Mouse (Mus musculus): Measurements from ENCODE around the gene Tuba4a.

The Tuba4a gene

GRCm38 (mm10) chr1:75212542-75212941 is 7.1 kb downstream of the Tuba4a start:
- in situ Hi-C loops (cut with MboI): no loop called here

- in situ Hi-C loops (cut with MboI): no loop called here
Measured at GRCm38 (mm10) chr1:75211141-75211708, 8.4 kb downstream of the Tuba4a start.

- in situ Hi-C loops (cut with MboI): no loop called here
Measured at GRCm38 (mm10) chr1:75210136-75211087, 9.3 kb downstream of the Tuba4a start, which contains the start of the genes Glb1l and Stk16. TSS of gene Glb1l (minus strand) at chr1:75210813. TSS of gene Stk16 (plus strand) at chr1:75210838.

- in situ Hi-C loops (cut with MboI): no loop called here
Measured at GRCm38 (mm10) chr1:75208967-75209678, 10.5 kb downstream of the Tuba4a start.

- in situ Hi-C loops (cut with MboI): no loop called here
Measured at GRCm38 (mm10) chr1:75201236-75201635, 18.4 kb downstream of the Tuba4a start.

GRCm38 (mm10) chr1:75192452-75192851 is 27.2 kb downstream of the Tuba4a start:
- in situ Hi-C loops (cut with MboI): no loop called here

GRCm38 (mm10) chr1:75191622-75192402 is 27.9 kb downstream of the Tuba4a start, which contains the start of the genes Ankzf1 and Atg9a:
TSS of gene Ankzf1 (plus strand) at chr1:75192151.
TSS of gene Atg9a (minus strand) at chr1:75192196.
- in situ Hi-C loops (cut with MboI): no loop called here

- in situ Hi-C loops (cut with MboI): no loop called here
Measured at GRCm38 (mm10) chr1:75191258-75191621, 28.4 kb downstream of the Tuba4a start.

GRCm38 (mm10) chr1:75190577-75190976 is 29.1 kb downstream of the Tuba4a start:
- in situ Hi-C loops (cut with MboI): no loop called here

- in situ Hi-C loops (cut with MboI): no loop called here
Measured at GRCm38 (mm10) chr1:75187914-75188483, 31.7 kb downstream of the Tuba4a start.

GRCm38 (mm10) chr1:75187126-75187525 is 32.5 kb downstream of the Tuba4a start:
- in situ Hi-C loops (cut with MboI): no loop called here

GRCm38 (mm10) chr1:75185495-75185894 is 34.2 kb downstream of the Tuba4a start:
- in situ Hi-C loops (cut with MboI): no loop called here

GRCm38 (mm10) chr1:75182160-75182559 is 37.5 kb downstream of the Tuba4a start:
- in situ Hi-C loops (cut with MboI): no loop called here

GRCm38 (mm10) chr1:75181377-75181870 is 38.2 kb downstream of the Tuba4a start:
- in situ Hi-C loops (cut with MboI): no loop called here

GRCm38 (mm10) chr1:75180741-75181140 is 38.9 kb downstream of the Tuba4a start:
- in situ Hi-C loops (cut with MboI): no loop called here

- in situ Hi-C loops (cut with MboI): no loop called here
Measured at GRCm38 (mm10) chr1:75180105-75180590, 39.5 kb downstream of the Tuba4a start, which contains the start of gene Abcb6. TSS of gene Abcb6 (minus strand) at chr1:75180392.

GRCm38 (mm10) chr1:75179334-75180104 is 40.1 kb downstream of the Tuba4a start:
- in situ Hi-C loops (cut with MboI): no loop called here

GRCm38 (mm10) chr1:75168472-75169464 is 50.9 kb downstream of the Tuba4a start, which contains the start of gene Zfand2b:
TSS of gene Zfand2b (plus strand) at chr1:75168646.
- in situ Hi-C loops (cut with MboI): no loop called here

GRCm38 (mm10) chr1:75168093-75168471 is 51.6 kb downstream of the Tuba4a start:
- in situ Hi-C loops (cut with MboI): no loop called here
